17 mouse cellular contexts compared by ENCODE assay signal in genomic region chr13:116489420-116489819, GRCm38 (mm10).
DNase-seq lines count a peak whose midpoint lies in the region; ATAC-seq and TF ChIP-seq lines count a peak whose summit lies in the region.
"Had no signal": no experiment of that assay in that cellular context is flagged by ENCODE, and none has a peak within 500 bp of the region (broad histone marks: within the 10 kb centered on the region; RNA-seq: fewer than 3 reads in every experiment).

No protein-coding gene starts in this region.

- TF ChIP-seq EP300 in stomach, postnatal 0 days (optimal IDR thresholded peaks at IDR 0.05): no peak

- 26% methylated on average over 1 of the region's 1 CpGs for WGBS in limb, embryonic 11.5 days
- WGBS in limb, embryonic 10.5 days: 49% methylated on average over 1 of the region's 1 CpGs
- WGBS in stomach, embryonic 14.5 days: 7% methylated on average over 1 of the region's 1 CpGs
- WGBS in stomach, postnatal 0 days: 13% methylated on average over 1 of the region's 1 CpGs
- WGBS in hindbrain, embryonic 15.5 days: 53% methylated on average over 1 of the region's 1 CpGs
- WGBS in stomach, embryonic 16.5 days: 15% methylated on average over 1 of the region's 1 CpGs
- WGBS in forebrain, embryonic 13.5 days: 78% methylated on average over 1 of the region's 1 CpGs

- H3K36me3 ChIP-seq in limb, embryonic 11.5 days (ENCODE audit: control insufficient read depth, insufficient read depth, low read length): no peaks in the 10 kb centered on the region
- H3K36me3 ChIP-seq in limb, embryonic 10.5 days: no peaks in the 10 kb centered on the region
- no peaks in the 10 kb centered on the region for H3K36me3 ChIP-seq in stomach, embryonic 14.5 days (ENCODE audit: control insufficient read depth, insufficient read depth, low read length)
- H3K36me3 ChIP-seq in stomach, postnatal 0 days (ENCODE audit: control insufficient read depth, insufficient read depth, low read length): no peaks in the 10 kb centered on the region
- H3K36me3 ChIP-seq in hindbrain, embryonic 15.5 days: no peaks in the 10 kb centered on the region
- H3K36me3 ChIP-seq in stomach, embryonic 16.5 days (ENCODE audit: control insufficient read depth, insufficient read depth, low read length): no peaks in the 10 kb centered on the region
- H3K36me3 ChIP-seq in forebrain, embryonic 13.5 days (ENCODE audit: poor library complexity, severe bottlenecking): no peaks in the 10 kb centered on the region
- H3K36me3 ChIP-seq: intestine, embryonic 15.5 days; liver, embryonic 12.5 days had no signal

- no peaks in the 10 kb centered on the region for H3K4me1 ChIP-seq in limb, embryonic 11.5 days (ENCODE audit: control insufficient read depth, insufficient read depth, low read length)
- 0 out of 2 replicates have a peak, but pooled peaks cover 3% of the 10 kb centered on the region for H3K4me1 ChIP-seq in limb, embryonic 10.5 days
- H3K4me1 ChIP-seq in stomach, embryonic 14.5 days (ENCODE audit: control insufficient read depth, insufficient read depth, low read length): no peaks in the 10 kb centered on the region
- no peaks in the 10 kb centered on the region for H3K4me1 ChIP-seq in stomach, postnatal 0 days (replicated peaks; ENCODE audit: control insufficient read depth, insufficient read depth)
- H3K4me1 ChIP-seq in hindbrain, embryonic 15.5 days (replicated peaks): no peaks in the 10 kb centered on the region
- no peaks in the 10 kb centered on the region for H3K4me1 ChIP-seq in stomach, embryonic 16.5 days (ENCODE audit: control insufficient read depth, insufficient read depth, low read length)
- no peaks in the 10 kb centered on the region for H3K4me1 ChIP-seq in forebrain, embryonic 13.5 days
- H3K4me1 ChIP-seq: intestine, embryonic 15.5 days; liver, embryonic 12.5 days; megakaryocyte, embryonic 14.5 days had no signal

- no peak for TF ChIP-seq CTCF in stomach, postnatal 0 days (IDR thresholded peaks at IDR 0.05; ENCODE audit: low read depth)

- H3K27me3 ChIP-seq in limb, embryonic 11.5 days (ENCODE audit: control insufficient read depth, insufficient read depth, low read length): no peaks in the 10 kb centered on the region
- 0 out of 2 replicates have a peak, but pooled peaks cover 5% of the 10 kb centered on the region for H3K27me3 ChIP-seq in limb, embryonic 10.5 days (ENCODE audit: low read depth, poor library complexity, severe bottlenecking)
- no peaks in the 10 kb centered on the region for H3K27me3 ChIP-seq in stomach, embryonic 14.5 days (ENCODE audit: control insufficient read depth, insufficient read depth, low read length)
- H3K27me3 ChIP-seq in stomach, postnatal 0 days (ENCODE audit: control insufficient read depth, insufficient read depth, low read length): no peaks in the 10 kb centered on the region
- H3K27me3 ChIP-seq in hindbrain, embryonic 15.5 days: 0 out of 2 replicates have a peak, but pooled peaks cover 4% of the 10 kb centered on the region
- H3K27me3 ChIP-seq in stomach, embryonic 16.5 days (ENCODE audit: control insufficient read depth, insufficient read depth, low read length): no peaks in the 10 kb centered on the region
- no peaks in the 10 kb centered on the region for H3K27me3 ChIP-seq in forebrain, embryonic 13.5 days
- H3K27me3 ChIP-seq: intestine, embryonic 15.5 days; liver, embryonic 12.5 days; megakaryocyte, embryonic 14.5 days had no signal

- H3K4me3 ChIP-seq in limb, embryonic 11.5 days (ENCODE audit: low read depth, low read length): no peak overlapping the region
- no peak overlapping the region for H3K4me3 ChIP-seq in limb, embryonic 10.5 days
- H3K4me3 ChIP-seq in stomach, embryonic 14.5 days (ENCODE audit: low read depth, low read length): no peak overlapping the region
- H3K4me3 ChIP-seq in stomach, postnatal 0 days (ENCODE audit: low read depth, low read length): no peak overlapping the region
- no peak overlapping the region for H3K4me3 ChIP-seq in hindbrain, embryonic 15.5 days
- no peak overlapping the region for H3K4me3 ChIP-seq in stomach, embryonic 16.5 days (replicated peaks; ENCODE audit: low read length)
- no peak overlapping the region for H3K4me3 ChIP-seq in forebrain, embryonic 13.5 days
- H3K4me3 ChIP-seq: intestine, embryonic 15.5 days; liver, embryonic 12.5 days; megakaryocyte, embryonic 14.5 days had no signal

- H3K4me2 ChIP-seq in limb, embryonic 11.5 days (ENCODE audit: low read depth, severe bottlenecking): no peak overlapping the region
- no peak overlapping the region for H3K4me2 ChIP-seq in stomach, embryonic 14.5 days (replicated peaks; ENCODE audit: low read depth, low read length)
- no peak overlapping the region for H3K4me2 ChIP-seq in stomach, postnatal 0 days (replicated peaks; ENCODE audit: low read depth)
- no peak overlapping the region for H3K4me2 ChIP-seq in hindbrain, embryonic 15.5 days
- H3K4me2 ChIP-seq in stomach, embryonic 16.5 days (ENCODE audit: low read depth, low read length): no peak overlapping the region
- H3K4me2 ChIP-seq in forebrain, embryonic 13.5 days: no peak overlapping the region
- H3K4me2 ChIP-seq: intestine, embryonic 15.5 days; liver, embryonic 12.5 days had no signal

- no peak for DNase-seq in limb, embryonic 11.5 days (ENCODE audit: low spot score)
- no peak for DNase-seq in limb, embryonic 10.5 days (ENCODE audit: low spot score)
- DNase-seq in stomach, postnatal 0 days (ENCODE audit: low spot score): no peak
- no peak for DNase-seq in urinary bladder, postnatal 36 days (ENCODE audit: low spot score in 2 of 2)
- DNase-seq: adrenal gland, postnatal 36 days; cerebellum, adult 2 months; gastrocnemius, postnatal 36 days; lung, postnatal 10 days; spleen, adult 18-20 months; thymus, postnatal 36 days had no signal

- no peak overlapping the region for H3K27ac ChIP-seq in limb, embryonic 11.5 days (replicated peaks; ENCODE audit: low read depth, low read length)
- H3K27ac ChIP-seq in limb, embryonic 10.5 days: no peak overlapping the region
- H3K27ac ChIP-seq in stomach, embryonic 14.5 days (ENCODE audit: low read length): no peak overlapping the region
- H3K27ac ChIP-seq in stomach, postnatal 0 days (replicated peaks): no peak overlapping the region
- no peak overlapping the region for H3K27ac ChIP-seq in hindbrain, embryonic 15.5 days (replicated peaks)
- no peak overlapping the region for H3K27ac ChIP-seq in stomach, embryonic 16.5 days (ENCODE audit: low read length)
- H3K27ac ChIP-seq in forebrain, embryonic 13.5 days: no peak overlapping the region
- H3K27ac ChIP-seq: intestine, embryonic 15.5 days; liver, embryonic 12.5 days had no signal

- H3K9me3 ChIP-seq in limb, embryonic 11.5 days (ENCODE audit: control insufficient read depth, low read length): no peaks in the 10 kb centered on the region
- H3K9me3 ChIP-seq in limb, embryonic 10.5 days (replicated peaks): no peaks in the 10 kb centered on the region
- H3K9me3 ChIP-seq in stomach, embryonic 14.5 days (ENCODE audit: control insufficient read depth, low read depth, low read length): no peaks in the 10 kb centered on the region
- no peaks in the 10 kb centered on the region for H3K9me3 ChIP-seq in stomach, postnatal 0 days (ENCODE audit: control insufficient read depth, low read length)
- no peaks in the 10 kb centered on the region for H3K9me3 ChIP-seq in hindbrain, embryonic 15.5 days
- H3K9me3 ChIP-seq in stomach, embryonic 16.5 days (replicated peaks; ENCODE audit: control insufficient read depth, low read length): no peaks in the 10 kb centered on the region
- H3K9me3 ChIP-seq in forebrain, embryonic 13.5 days (replicated peaks): no peaks in the 10 kb centered on the region
- H3K9me3 ChIP-seq: intestine, embryonic 15.5 days; liver, embryonic 12.5 days; megakaryocyte, embryonic 14.5 days had no signal

- ATAC-seq in limb, embryonic 11.5 days (ENCODE audit: insufficient number of reproducible peaks, low FRiP score, low TSS enrichment, low read depth): peak; percentile 44; the same call in 1 of the 2 replicates
- ATAC-seq in stomach, embryonic 14.5 days (ENCODE audit: insufficient number of reproducible peaks, insufficient read depth, low FRiP score, low read depth): peak; percentile 81; the same call in 1 of the 2 replicates
- no peak for ATAC-seq in stomach, postnatal 0 days (ENCODE audit: low FRiP score, low TSS enrichment)
- peak; percentile 66; the same call in 1 of the 2 replicates for ATAC-seq in hindbrain, embryonic 15.5 days (ENCODE audit: low FRiP score, low read depth)
- peak; percentile 78; the same call in 1 of the 2 replicates for ATAC-seq in stomach, embryonic 16.5 days (ENCODE audit: insufficient read depth, low FRiP score)
- no peak for ATAC-seq in forebrain, embryonic 13.5 days
- ATAC-seq: intestine, embryonic 15.5 days; liver, embryonic 12.5 days had no signal

- no peak overlapping the region for H3K9ac ChIP-seq in limb, embryonic 11.5 days (ENCODE audit: low read length)
- no peak overlapping the region for H3K9ac ChIP-seq in stomach, embryonic 14.5 days (replicated peaks; ENCODE audit: low read depth, low read length)
- no peak overlapping the region for H3K9ac ChIP-seq in stomach, postnatal 0 days (ENCODE audit: low read length)
- H3K9ac ChIP-seq in hindbrain, embryonic 15.5 days: no peak overlapping the region
- H3K9ac ChIP-seq in stomach, embryonic 16.5 days (ENCODE audit: low read length): no peak overlapping the region
- no peak overlapping the region for H3K9ac ChIP-seq in forebrain, embryonic 13.5 days
- H3K9ac ChIP-seq: intestine, embryonic 15.5 days; liver, embryonic 12.5 days had no signal

Comparison
In these comparisons a context has a peak if more than half of its experiments do, and no peak if none do; other contexts are left out.
1. ATAC-seq: peak in limb, embryonic 11.5 days (single experiment), stomach, embryonic 14.5 days (single experiment), hindbrain, embryonic 15.5 days (single experiment) and stomach, embryonic 16.5 days (single experiment); none in stomach, postnatal 0 days (single experiment) and forebrain, embryonic 13.5 days (single experiment).